Mouse (Mus musculus) small intestine, adult 2 months (tissue): ENCODE measurements around the gene Alyref.

Source experiments
- CTCF ChIP-seq: fragments of 200-500 bp; IDR thresholded peaks from 2 replicates; pipeline ENCODE4 v1.5.1; 2012; ENCODE audit warnings: low read depth, mild to moderate bottlenecking, control low read depth, inconsistent platforms, low read length, moderate library complexity, mixed read lengths; ENCODE audit not compliant: insufficient replicate concordance, insufficient read length; ENCODE audit errors: extremely low read depth
- POLR2A ChIP-seq: fragments of 200-500 bp; IDR thresholded peaks from 2 replicates; pipeline ENCODE4 v1.6.1; 2012; ENCODE audit warnings: low read depth, mild to moderate bottlenecking, control low read depth, inconsistent platforms, low read length, moderate library complexity

GRCm38 (mm10) chr11:120572417-120572751 lies 25.8 kb downstream of the Alyref start:
- TF ChIP-seq CTCF: no peak
- TF ChIP-seq POLR2A: no peak
